Mouse (Mus musculus) lung, embryonic 16.5 days (tissue): ENCODE measurements at regions not wholly inside any gene's neighbourhood (a gene's known extent, or its start where the extent isn't known, plus 50 kb on each side); places are given as distances from the start of the nearest gene placed in this dataset.

Source experiments
- ATAC-seq: fragments of 200-750 bp; cut with Nextera tagmentation; 2 replicates; pipeline ENCODE4 v1.8.0; 2017; ENCODE audit warnings: low read depth, mild to moderate bottlenecking, moderate library complexity
- H3K27ac ChIP-seq: fragments of 300-500 bp; sonication (generic); 2 replicates; pipeline ENCODE4 v1.5.1; 2014; ENCODE audit warnings: mild to moderate bottlenecking, control low read depth, low read length
- H3K27me3 ChIP-seq: fragments of 300-500 bp; sonication (generic); 2 replicates; pipeline ENCODE4 v1.6.1; 2014; ENCODE audit warnings: low read depth, low read length, mixed read lengths; ENCODE audit not compliant: control insufficient read depth, insufficient read depth
- H3K36me3 ChIP-seq: fragments of 300-500 bp; sonication (generic); 2 replicates; pipeline ENCODE4 v1.6.1; 2014; ENCODE audit warnings: low read length; ENCODE audit not compliant: control insufficient read depth, insufficient read depth
- H3K4me1 ChIP-seq: fragments of 300-500 bp; sonication (generic); replicated peaks from 2 replicates; pipeline ENCODE4 v1.6.1; 2014; ENCODE audit warnings: low read length, mixed read lengths; ENCODE audit not compliant: control insufficient read depth, insufficient read depth
- H3K4me2 ChIP-seq: fragments of 300-500 bp; sonication (generic); 2 replicates; pipeline ENCODE4 v1.6.1; 2014; ENCODE audit warnings: low read depth, low read length, control low read depth
- H3K4me3 ChIP-seq: fragments of 300-500 bp; sonication (generic); 2 replicates; pipeline ENCODE4 v1.5.1; 2014; ENCODE audit warnings: mild to moderate bottlenecking, low read length, control low read depth
- H3K9ac ChIP-seq: fragments of 300-500 bp; sonication (generic); 2 replicates; pipeline ENCODE4 v1.6.1; 2014; ENCODE audit warnings: low read length, control low read depth
- H3K9me3 ChIP-seq: fragments of 300-500 bp; sonication (generic); 2 replicates; pipeline ENCODE4 v1.6.1; 2016; ENCODE audit warnings: low read length; ENCODE audit not compliant: control insufficient read depth
- WGBS: fragments of 180-500 bp; shearing (Covaris S2); extraction: QIAGEN DNeasy Blood & Tissue Kit; methylation state at CpG from one replicate; pipeline ENCODE4 v1.1.7; 2014; 5-methylcytosine and 5-hydroxymethylcytosine counted together

DNA sequence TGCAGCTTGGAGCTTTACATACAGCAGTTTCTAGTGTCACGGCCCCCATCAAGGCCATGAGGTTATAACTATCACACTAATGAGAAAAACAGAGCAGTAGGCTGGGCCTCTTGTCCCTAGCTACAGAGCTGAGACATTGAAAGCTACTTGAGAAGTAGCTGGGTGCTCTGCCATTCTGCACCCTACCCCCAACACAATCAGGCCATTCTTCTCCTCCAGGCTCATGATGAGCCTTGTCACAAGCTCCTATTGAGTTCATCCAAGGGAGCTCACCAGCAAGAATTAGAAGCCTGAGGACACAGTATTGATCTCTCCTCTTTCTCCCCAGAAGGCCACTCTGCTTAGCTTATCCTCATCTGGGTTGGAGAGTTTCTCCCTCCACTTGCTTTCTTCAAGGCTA, 466.9 kb downstream of the Bnc2 start:
- no peaks in the 10 kb centered on the region for H3K36me3 ChIP-seq
- no peak for ATAC-seq
- peaks cover 5% of the 10 kb centered on the region for H3K4me1 ChIP-seq
- H3K4me3 ChIP-seq, result no peak overlapping the region
- H3K27me3 ChIP-seq, result no peaks in the 10 kb centered on the region; the same call in 1 of the 2 replicates
- H3K4me2 ChIP-seq, result no peak overlapping the region
- H3K9ac ChIP-seq, result no peak overlapping the region
- 50% methylated on average over 1 of the region's 1 CpGs for WGBS
- no peak overlapping the region for H3K27ac ChIP-seq
- H3K9me3 ChIP-seq, result no peaks in the 10 kb centered on the region

GRCm38 (mm10) chr4:84209538-84209937, 465.5 kb downstream of the Bnc2 start:
- Histone ChIP-seq H3K9ac (no peak overlapping the region), H3K36me3 (no peaks in the 10 kb centered on the region), H3K4me1 (peaks cover 5% of the 10 kb centered on the region), H3K4me3 (no peak overlapping the region), H3K4me2 (no peak overlapping the region), H3K27ac (no peak overlapping the region), H3K9me3 (no peaks in the 10 kb centered on the region), H3K27me3 (no peaks in the 10 kb centered on the region; the same call in 1 of the 2 replicates)
- ATAC-seq, result no peak
- WGBS, result 89% methylated on average over 2 of the region's 2 CpGs

DNA sequence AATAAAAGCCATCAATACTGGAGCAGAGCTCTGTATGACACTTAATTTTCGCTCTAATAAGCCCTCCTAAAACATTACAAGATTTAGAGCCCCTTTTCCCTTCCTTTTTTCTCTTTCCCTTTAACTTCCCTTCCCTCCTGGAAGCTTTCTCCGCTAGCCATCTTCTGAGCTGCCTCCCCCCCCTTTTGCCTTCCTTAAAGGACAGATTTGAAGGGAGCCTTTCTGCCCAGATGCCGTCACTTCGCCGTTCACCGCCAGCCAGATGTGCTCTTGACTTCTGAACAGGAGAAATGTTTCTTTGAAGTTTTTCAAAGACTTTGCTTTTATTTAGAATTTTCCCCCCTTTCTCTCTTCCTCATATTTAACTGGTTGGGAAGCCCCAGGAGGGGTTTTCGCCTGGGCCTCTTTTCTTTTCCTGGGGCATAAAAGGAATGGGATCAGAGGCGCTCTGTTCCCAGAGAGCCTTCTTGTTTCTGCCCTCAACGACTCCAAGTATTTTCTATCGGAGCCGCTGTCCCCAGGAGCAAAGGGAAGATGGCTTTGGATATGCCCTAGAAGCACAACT, 463.7 kb downstream of the Bnc2 start:
- Histone ChIP-seq H3K9ac (no peak overlapping the region), H3K27ac (no peak overlapping the region), H3K4me1 (peaks cover 5% of the 10 kb centered on the region), H3K4me2 (no peak overlapping the region), H3K36me3 (no peaks in the 10 kb centered on the region), H3K4me3 (no peak overlapping the region), H3K9me3 (no peaks in the 10 kb centered on the region), H3K27me3 (no peaks in the 10 kb centered on the region; the same call in 1 of the 2 replicates)
- WGBS, result 64% methylated on average over 11 of the region's 11 CpGs
- no peak for ATAC-seq

GRCm38 (mm10) chr4:84212004-84212403, 463.1 kb downstream of the Bnc2 start:
- ATAC-seq, result peak; percentile 34; the same call in 1 of the 2 replicates
- Histone ChIP-seq H3K4me3 (no peak overlapping the region), H3K36me3 (no peaks in the 10 kb centered on the region), H3K27me3 (no peaks in the 10 kb centered on the region; the same call in 1 of the 2 replicates), H3K27ac (no peak overlapping the region), H3K4me1 (peaks cover 5% of the 10 kb centered on the region), H3K9ac (no peak overlapping the region), H3K4me2 (no peak overlapping the region), H3K9me3 (no peaks in the 10 kb centered on the region)
- WGBS, result 53% methylated on average over 6 of the region's 6 CpGs

- H3K4me3 ChIP-seq, result no peak overlapping the region
- H3K4me2 ChIP-seq, result no peak overlapping the region
- no peaks in the 10 kb centered on the region for H3K9me3 ChIP-seq
- no peaks in the 10 kb centered on the region for H3K4me1 ChIP-seq
- H3K9ac ChIP-seq, result no peak overlapping the region
- ATAC-seq, result no peak
- H3K36me3 ChIP-seq, result no peaks in the 10 kb centered on the region
- H3K27me3 ChIP-seq, result no peaks in the 10 kb centered on the region; the same call in 1 of the 2 replicates
- no peak overlapping the region for H3K27ac ChIP-seq
- 63% methylated on average over 8 of the region's 8 CpGs for WGBS
These were observed 460.6 kb downstream of the Bnc2 start for GRCm38 (mm10) chr4:84214523-84214922.

GRCm38 (mm10) chr4:84218961-84219360, 456.1 kb downstream of the Bnc2 start:
- no peaks in the 10 kb centered on the region for H3K36me3 ChIP-seq
- H3K4me3 ChIP-seq, result no peak overlapping the region
- H3K27me3 ChIP-seq, result no peaks in the 10 kb centered on the region
- WGBS, result 80% methylated on average over 4 of the region's 4 CpGs
- H3K9ac ChIP-seq, result no peak overlapping the region
- no peaks in the 10 kb centered on the region for H3K9me3 ChIP-seq
- H3K27ac ChIP-seq, result no peak overlapping the region
- ATAC-seq, result no peak
- H3K4me1 ChIP-seq, result no peaks in the 10 kb centered on the region
- no peak overlapping the region for H3K4me2 ChIP-seq

GRCm38 (mm10) chr4:84222057-84222717, 452.9 kb downstream of the Bnc2 start:
- WGBS, result 69% methylated on average over 4 of the region's 4 CpGs

DNA sequence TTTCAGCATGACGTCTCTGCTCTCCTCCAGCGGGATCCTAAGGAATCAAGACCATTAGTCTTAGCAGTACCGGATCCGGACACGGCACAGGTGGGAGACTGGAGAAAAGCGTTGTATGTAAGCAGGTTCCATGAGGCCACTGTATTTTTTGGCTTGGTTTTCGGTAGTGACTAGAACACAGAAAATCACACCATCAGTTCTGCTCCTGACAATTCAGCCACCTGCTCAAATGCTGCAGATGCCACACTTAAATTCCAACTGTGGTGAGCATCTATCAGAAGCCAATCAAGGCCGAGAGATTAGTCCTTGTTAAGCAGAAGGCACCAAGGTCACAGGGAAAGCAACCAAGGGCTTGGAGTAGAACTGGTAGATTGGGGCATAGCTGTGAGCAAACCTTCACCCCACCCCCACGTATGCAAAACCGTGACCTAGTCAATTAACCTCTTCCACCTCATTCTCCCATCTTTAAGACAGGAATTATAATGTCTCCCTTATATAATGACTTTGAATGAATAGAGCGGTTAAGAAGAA, 452.2 kb downstream of the Bnc2 start:
- Histone ChIP-seq H3K27ac (no peak overlapping the region), H3K9me3 (no peaks in the 10 kb centered on the region), H3K4me1 (no peaks in the 10 kb centered on the region), H3K36me3 (no peaks in the 10 kb centered on the region), H3K4me2 (no peak overlapping the region), H3K4me3 (no peak overlapping the region), H3K9ac (no peak overlapping the region), H3K27me3 (no peaks in the 10 kb centered on the region)
- ATAC-seq, result no peak
- 89% methylated on average over 11 of the region's 11 CpGs for WGBS

More at GRCm38 (mm10) chr4:84222057-84222717, 452.9 kb downstream of the Bnc2 start:
- Histone ChIP-seq H3K4me1 (no peaks in the 10 kb centered on the region), H3K4me3 (no peak overlapping the region), H3K4me2 (no peak overlapping the region), H3K27ac (no peak overlapping the region), H3K9ac (no peak overlapping the region), H3K36me3 (no peaks in the 10 kb centered on the region), H3K9me3 (no peaks in the 10 kb centered on the region), H3K27me3 (no peaks in the 10 kb centered on the region)
- no peak for ATAC-seq

GRCm38 (mm10) chr4:84224556-84224955, 450.5 kb downstream of the Bnc2 start:
- Histone ChIP-seq H3K4me1 (no peaks in the 10 kb centered on the region), H3K4me2 (no peak overlapping the region), H3K27ac (no peak overlapping the region), H3K36me3 (no peaks in the 10 kb centered on the region), H3K9me3 (no peaks in the 10 kb centered on the region), H3K9ac (no peak overlapping the region), H3K4me3 (no peak overlapping the region), H3K27me3 (no peaks in the 10 kb centered on the region)
- ATAC-seq, result no peak
- WGBS, result 76% methylated on average over 6 of the region's 6 CpGs
